Mouse (Mus musculus): ENCODE measurements around the gene Omp.
"Not testable (repeated sequence)": the region's sequence is repeated elsewhere in the genome, so short reads cannot be mapped to it uniquely, and the experiment has no call there.

Omp gene

DNA sequence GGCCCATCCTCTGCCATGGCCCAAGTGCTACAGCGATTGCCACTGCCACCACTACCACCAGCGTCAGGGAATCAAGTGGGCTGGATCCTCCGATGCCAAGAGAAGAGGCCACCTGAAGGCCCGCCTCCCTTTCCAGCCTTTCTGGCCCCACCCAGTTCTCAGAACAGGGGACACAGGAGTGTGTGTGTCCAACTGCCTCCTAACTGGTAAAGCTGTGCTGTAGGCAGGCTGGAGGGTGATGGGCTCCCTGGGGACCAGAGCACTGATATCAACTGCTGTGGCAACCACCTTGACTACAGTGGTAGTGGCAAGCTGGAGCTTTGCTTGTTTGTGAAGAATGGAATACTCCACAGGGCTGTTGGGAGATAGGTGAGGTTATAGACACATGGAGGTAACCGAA is at the start of gene Omp:
Gene Omp, minus strand, starts transcription at position 101 of the 400 bp plus-strand sequence.
- DNase-seq (ENCODE audit: low spot score in 2 of 2) = no peak

DNA sequence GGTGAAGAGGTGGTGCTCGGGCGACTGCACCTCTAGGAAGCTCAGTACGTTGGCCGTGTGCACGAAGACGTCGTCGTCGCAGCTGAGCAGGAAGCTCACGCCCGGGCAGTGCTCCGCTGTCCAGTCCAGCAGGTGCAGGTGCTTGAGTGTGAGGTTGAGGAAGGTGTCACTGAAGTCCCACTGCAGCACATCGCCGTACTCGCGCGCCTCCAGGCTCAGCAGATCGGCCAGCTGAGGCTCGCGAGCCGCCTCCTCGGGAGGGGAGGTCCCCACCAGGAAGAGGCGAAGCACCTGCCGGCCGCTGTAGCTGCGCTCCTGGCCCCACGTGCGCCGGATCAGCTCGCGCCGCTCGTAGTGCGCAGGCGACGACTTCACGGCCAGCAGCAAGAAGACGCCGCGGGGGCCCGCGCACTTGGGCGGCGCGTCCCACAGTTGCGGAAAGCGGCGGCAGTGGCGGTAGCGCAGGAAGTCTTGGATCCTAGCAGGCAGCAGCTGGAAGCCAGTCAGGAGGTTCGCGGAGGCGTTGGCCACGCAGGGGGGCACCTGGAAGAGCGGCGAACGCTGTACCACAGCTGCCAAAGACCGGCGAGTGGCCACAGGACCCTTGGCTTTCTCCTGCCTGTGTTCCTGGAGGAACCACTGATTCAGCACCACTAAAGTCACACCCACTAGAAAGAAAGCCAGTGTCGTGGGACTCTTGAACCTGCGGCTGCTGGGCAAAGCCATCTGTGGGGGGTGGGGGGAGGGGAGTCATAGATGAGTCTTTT is 48.9 kb upstream of the Omp start:
- DNase-seq (ENCODE audit: low spot score in 2 of 2) = no peak

DNA sequence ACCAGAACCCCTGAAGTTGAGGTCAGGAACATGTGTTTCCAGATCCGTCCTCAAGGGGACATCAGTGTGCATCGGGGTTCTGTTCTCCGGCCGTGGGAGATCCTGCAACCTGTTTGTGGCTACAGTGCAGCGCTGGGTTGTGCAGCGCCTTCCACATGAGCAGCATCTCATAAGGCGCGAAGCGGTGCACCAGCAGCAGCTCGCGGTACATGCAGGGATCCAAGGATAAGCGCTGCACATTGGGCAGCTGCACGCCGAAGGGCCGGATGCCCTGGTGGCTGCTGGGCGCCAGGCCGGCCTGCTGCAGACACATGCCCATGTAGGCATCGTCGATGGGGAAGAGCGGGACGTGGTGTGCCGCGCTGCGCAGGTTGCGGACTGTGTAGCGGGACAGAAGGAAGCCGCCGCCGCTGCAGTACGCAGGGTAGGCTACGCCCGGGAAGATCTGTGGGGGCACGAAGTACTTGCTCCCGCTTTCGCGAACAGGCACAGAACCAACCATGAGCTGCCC is 48.3 kb upstream of the Omp start:
- no peak for DNase-seq (ENCODE audit: low spot score in 2 of 2)

DNA sequence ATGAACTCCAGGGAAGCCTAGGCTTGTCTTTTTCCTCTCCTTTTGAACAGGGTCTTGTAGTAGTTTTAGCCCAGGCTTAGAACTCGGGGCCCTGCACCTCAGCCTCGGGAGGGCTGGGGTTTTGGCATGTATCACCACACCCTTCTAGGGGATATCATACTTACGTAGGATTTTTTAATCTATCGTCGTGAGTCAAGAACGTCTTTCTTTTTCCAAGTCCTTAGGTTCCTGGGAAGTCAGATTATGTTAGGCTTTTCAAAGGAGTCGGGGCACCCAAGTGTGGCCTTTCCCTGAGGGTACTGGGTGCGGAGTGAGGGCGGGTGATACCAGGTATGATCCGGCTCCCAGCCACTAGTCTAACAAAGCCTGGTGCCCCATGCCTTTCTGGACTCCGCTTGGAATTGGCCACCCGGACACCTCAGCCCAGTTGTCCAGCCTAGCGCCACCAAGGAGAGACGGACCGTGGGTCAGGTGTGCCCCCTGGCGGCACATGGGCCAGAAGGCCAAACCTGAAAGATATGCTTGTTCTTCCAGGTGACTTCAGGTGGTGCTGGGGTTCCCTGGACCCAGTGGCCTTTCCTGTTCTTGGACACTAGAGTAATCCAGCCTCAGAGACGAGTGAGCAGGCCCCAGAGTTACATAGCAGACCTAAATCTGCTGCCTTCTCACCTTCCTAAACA is 46.4 kb upstream of the Omp start:
- no peak for DNase-seq (ENCODE audit: low spot score in 2 of 2)

DNA sequence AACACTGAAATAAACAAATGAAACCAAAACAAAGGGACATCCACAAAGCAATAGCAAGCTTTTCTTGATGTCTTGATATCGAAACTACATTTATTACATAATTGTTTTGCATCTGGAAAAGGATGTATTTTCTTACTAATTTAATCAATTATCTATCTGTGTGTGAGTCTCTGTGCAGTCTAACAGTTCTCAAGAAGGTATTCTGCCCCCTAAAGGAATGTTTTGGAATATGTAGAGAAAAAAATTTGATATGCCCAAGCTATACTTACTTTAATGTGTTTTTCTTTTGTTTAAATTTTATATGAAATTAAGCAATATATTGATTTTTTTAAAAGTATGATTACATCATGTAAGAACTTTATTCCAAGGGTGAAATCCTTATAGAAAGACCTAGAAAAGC is 45.3 kb upstream of the Omp start:
- no peak for DNase-seq (ENCODE audit: low spot score in 2 of 2)

DNA sequence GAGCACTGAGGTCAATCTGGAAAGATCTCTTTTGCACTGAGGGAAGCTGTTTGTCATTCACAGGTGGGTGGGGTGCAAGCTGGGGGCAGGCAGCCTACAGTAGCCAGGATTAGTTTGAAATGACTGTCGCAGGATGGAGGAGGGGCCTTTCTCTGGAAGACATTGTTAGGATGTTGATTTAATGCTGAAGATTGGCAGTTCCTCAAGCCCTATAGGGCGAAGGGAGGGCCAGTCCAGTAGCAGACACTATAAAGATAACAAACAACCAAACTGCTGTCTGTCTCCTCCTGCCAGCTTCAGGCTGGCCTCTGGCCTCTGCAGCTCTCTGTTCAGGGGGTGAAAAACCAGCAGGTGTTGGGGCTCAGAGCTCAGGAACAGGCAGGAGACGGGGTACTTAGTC is 44.4 kb upstream of the Omp start:
- no peak for DNase-seq (ENCODE audit: low spot score in 2 of 2)

DNA sequence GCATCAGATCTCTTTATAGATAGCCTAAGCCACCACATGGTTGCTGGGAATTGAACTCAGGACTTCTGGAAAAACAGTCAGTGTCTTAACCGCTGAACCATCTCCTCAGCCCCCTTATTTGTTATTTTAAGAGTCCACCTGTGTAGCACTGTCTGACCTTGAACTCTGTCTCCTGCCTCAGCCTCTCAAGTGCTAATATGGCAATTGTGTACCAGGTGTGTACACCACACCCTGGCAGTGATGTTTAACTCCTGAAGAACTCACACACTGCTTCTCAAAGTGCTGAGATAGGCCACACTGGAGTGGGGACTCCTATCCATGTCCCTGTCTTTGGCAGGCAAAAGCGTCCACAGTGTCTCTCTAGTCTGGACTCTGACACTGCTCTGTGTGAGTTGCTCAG is 43.4 kb upstream of the Omp start:
- no peak for DNase-seq (ENCODE audit: low spot score in 2 of 2)

DNA sequence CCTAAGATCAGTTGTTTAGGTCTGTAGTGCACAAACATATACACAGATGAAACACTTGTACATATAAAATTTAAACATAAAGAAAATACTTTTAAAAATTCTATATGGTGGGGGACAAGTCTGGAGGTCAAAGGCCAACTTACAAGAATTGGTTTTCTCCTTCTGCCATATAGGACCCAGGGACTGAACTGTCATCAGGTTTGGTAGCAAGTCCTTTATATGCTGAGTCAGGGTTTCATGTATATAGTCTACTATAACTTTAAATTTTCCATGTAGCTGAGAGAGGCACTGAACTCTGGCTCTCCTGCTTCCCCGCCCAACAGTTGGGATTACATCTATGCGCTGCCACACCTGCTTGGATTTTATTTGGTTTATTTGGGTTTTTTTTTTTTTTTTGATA is 42.9 kb upstream of the Omp start:
- no peak for DNase-seq (ENCODE audit: low spot score in 2 of 2)

DNA sequence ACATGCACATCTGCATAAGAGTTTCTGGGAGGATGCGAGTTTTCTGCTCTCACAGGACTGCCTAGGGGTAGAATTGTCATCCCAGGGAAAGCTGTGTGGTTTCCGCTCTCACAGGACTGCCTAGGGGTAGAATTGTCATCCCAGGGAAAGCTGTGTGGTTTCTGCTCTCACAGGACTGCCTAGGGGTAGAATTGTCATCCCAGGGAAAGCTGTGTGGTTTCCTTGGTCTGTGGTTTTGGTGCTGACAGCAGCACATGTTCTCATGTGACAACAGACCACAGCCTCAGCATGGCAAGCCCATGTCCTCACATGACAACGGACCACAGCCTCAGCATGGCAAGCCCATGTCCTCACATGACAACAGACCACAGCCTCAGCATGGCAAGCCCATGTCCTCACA is 42.0 kb upstream of the Omp start:
- not testable (repeated sequence) for DNase-seq (ENCODE audit: low spot score in 2 of 2)

DNA sequence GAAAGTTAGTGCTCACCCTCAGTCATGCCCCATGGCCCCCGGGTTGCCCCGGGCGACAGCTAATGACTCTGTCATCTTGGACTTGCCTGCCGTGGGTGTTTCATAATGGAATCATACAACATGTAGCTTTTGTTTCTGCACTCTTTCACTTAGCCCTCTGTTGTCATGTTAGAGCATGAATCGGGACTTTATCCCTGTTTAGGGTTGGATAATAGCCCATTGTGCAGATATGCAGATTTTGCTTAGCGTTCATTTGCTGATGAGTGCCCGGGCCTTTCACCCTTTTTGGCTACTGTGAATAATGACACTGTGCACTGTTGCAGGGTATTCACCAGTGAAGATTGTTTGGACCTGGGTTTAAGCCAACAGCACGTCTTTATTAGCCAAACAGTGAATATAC is 41.3 kb upstream of the Omp start:
- no peak for DNase-seq (ENCODE audit: low spot score in 2 of 2)

DNA sequence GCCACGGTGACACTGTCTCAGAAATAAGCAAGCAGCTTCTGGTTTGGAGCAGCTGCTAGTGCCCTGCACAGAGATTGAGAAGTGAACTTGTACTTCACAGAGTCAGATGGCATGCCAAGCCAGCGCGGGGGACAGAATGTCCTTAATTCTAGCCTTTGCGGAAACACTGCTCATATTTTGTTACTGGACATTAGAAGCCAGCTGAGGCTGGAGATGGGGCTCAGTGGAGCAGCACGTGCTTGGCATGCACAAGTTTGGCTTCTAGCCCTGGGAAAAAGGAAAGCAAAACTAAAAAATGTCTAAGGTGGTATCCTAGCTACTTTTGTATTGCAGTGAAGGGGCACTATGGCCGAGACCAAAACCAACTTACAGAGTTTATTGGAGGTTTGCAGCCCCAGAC is 40.0 kb upstream of the Omp start:
- DNase-seq (ENCODE audit: low spot score in 2 of 2) = no peak

DNA sequence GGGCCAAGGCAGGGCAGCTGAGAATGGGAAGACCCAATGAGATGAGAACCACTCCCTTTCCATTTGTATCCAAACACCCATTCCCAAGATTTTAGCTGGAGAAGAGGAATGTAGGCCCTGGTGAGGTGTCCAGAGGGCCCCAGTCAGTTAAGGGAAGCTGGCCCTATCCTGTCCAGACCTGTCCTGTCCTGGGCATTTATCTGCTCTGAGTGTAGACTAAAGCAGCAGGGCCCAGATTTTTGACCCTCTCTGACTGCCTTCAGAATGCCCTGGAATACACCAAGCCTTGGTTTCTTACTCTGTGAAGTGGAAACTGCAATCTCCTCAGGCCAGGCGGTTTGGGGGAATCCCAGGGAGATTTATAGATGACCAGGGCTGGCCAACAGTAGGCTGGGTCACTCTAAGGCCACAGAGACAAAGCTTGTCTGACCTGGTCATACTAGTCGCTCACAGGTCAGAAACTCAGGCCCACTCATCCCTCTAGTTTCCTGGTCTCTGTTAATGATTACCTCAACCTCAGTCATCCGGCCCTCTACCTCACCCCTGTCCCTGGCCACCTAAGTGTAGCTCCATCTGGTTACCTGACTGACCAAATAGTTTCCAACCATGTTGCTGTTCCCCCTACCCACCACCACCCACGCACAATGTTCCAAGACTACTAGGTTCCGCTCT is 33.4 kb upstream of the Omp start:
- DNase-seq (ENCODE audit: low spot score in 2 of 2) = no peak

DNA sequence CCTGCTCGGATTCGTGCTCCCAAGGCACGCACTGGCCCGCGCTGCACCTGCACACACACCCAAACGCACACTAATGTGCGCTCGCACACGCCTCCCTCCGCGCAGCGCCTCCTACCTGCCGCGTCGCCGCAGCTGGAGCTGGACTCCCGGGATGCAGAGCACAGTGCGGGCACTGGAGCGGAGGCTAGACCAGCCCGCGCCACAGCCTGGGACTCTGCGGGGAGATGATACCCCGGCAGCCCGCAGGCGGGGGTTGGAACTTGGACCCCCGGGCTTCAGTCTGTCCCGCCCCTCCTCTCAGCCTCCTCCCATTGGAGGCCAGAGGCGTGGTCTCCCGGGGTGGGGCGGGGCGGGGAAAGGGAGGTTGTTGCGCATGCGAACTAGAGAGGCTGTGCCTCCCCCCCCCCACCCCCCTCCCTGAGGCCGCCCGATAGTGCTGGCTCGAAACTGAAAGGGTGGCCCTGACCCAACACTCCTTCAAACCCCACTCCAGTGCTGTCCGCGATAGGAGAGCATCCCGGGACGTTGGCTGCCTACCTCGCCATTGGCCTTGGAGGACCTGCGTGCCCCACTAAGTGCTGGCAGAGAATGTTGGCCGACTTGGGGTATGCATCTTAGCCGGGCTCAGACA is 32.7 kb upstream of the Omp start, which contains the start of gene Capn5:
Gene Capn5, minus strand, starts transcription at position 346 of the 631 bp plus-strand sequence.
- DNase-seq (ENCODE audit: low spot score in 2 of 2) = peak in 1 of 2 experiments; percentile 43

DNA sequence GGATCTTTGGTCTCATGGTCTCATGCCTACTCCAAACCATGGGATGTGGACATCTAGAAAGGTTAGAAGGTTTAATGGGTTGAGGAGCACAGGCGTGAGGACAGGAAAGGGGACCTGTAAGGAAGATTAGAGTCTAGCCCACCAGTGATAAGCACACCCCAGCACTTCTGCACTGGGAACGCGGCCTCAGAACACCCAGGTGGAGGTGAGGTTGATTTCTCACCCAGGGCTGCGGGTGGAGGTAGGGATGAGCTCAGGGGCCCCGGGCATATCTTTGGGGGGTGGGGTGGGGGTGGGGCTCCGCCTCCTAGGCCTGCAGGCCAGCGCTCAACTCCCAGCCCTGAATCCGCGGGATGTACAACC is 32.2 kb upstream of the Omp start:
- DNase-seq (ENCODE audit: low spot score in 2 of 2) = no peak

DNA sequence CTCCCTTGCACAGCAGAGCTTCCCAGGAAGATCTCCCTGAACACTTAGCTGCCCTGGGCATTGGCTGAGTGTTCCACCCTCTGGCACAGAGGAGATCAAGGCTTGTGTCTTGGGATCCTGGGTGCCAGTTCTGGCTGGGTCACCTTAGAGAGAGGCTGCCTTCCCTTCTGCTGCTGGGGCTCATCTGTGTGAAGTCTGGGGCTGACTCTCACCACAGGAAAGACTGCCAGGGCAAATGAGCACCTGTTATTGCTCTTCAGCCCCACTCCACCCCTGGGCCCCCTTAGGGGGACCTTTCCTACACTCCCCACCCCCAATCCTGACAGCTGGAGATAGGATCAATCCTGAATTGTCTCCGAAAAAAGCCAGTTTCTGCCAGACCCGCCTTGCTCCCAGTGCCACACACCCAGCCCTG is 31.8 kb upstream of the Omp start:
- DNase-seq (ENCODE audit: low spot score in 2 of 2) = no peak

DNA sequence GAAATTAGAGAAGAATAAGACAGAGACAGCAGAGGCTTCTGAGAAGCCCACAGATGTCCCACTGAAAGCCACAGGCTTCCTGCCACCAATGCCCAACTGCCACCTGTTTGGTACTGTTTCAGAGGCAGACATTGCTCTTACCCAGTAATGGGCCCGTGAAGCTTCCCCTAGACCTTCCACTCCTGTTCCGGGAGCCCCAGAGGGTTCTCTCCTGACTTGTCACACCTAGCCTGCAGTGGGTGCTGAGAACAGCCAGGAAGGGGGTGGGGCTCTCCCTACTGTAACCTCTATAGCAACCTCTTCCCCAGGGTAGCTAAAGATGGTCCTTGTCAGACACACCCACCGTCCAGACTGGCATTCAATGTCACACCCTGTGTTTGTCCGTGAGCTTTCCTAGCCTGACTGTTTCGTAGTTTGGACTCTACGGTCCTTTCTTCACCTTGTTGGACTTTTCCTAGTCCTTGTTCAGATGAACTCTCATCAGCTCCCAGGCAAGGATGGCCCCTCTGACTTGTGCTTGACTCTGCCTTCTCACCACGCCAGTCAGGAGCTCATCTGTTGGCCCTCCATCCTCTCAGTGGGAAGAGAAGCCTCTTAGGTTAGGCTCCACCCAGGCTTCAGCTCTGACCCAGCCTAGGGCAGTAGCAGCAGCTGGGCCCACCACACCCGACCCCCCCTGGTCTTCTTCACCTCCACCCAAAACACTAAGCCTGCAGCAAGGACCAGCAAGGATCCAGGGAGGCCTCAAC is 31.2 kb upstream of the Omp start:
- no peak for DNase-seq (ENCODE audit: low spot score in 2 of 2)

DNA sequence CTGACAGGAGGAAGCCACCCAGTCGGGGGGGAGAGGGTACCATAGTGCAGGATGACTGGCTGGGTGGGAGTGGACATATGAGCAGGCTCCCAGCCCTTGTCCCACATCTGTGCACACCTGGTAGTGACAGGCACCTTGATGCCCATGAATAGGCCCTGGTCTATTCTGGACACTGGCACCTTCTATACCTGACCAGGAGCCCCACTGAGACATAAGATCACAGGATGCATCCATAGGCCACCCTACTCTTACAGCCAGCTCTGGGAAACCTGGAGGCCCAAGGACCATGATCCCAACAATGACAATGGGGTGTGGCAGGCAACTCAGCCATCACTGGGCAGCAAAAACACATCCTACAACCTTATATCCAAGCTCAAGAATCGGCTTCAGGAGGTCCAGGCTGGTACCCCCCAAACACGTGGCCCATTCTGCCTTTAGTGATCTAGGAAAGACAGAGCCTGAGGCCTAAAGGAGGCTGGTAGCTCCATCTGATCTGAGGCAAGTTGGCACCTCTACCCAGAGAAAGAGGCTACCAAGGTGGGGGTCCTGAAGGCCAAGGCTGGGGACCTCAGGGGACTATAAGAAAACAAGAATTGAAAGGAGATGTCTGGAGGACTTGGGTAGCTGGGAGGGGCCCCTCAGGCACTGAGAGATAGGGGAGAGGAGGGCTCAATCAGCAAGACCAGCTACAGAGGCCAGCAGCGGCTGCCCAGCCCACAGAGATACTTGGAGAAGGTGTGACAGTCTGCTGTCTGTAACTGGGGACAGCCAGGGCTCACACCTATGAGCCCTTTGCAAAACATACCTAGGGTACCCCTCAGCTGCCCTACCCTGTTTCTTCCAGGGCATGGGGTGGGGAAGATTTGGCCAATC is 29.8 kb upstream of the Omp start:
- no peak for DNase-seq (ENCODE audit: low spot score in 2 of 2)

DNA sequence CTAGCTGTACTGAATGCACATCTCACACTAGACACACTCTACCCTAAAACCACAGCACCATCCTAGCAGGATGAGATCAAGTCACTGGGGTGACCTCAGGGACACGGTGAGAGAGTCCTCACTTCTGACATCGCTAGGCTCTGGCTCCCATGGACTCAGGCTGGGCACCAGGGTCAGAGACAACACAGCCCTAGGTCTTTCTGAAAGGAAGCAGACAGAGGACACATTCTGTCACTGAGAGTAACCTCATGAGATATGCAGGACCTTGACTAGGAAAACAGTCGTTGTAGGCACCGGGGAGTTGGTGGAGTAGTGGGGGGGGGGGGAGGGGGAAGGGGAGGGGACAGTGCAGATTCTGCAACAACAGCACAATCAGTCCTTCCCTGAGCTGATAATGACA is 28.1 kb upstream of the Omp start:
- no peak for DNase-seq (ENCODE audit: low spot score in 2 of 2)

DNA sequence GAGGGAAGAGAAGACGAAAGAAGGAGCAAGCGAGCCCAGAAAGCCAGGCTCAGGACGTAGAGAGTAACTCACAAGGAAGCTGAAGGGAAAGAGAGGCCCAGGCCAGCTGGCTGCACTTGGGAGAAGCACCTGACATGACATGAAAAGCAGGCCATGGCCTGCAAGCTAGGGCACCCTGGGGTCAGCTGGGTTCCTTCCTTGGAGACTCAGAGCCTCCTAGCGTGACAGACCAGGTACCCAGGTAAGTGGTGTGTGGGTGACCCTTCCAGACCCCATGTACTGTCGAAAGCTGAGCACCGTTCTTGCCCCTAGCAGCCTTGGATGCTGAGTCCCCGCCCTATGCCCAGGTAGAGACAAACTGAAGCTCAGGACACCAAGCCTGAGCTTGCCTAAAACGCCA is 27.4 kb upstream of the Omp start:
- DNase-seq (ENCODE audit: low spot score in 2 of 2) = no peak

Measured in urinary bladder, postnatal 4 days (tissue).